Mouse (Mus musculus): ENCODE measurements around the gene Ppp1r10. TPM values are rescaled to one million over a fixed set of nuclear protein-coding genes. Genes with fewer than 3 reads are reported as not detected.
A peak's percentile ranks its signal among the peaks of the same experiment; 100 is the strongest.
"Not testable (repeated sequence)": the region's sequence is repeated elsewhere in the genome, so short reads cannot be mapped to it uniquely, and the experiment has no call there.

The Ppp1r10 gene
- polyA plus RNA-seq, 1 experiment, result 42.3 TPM

- DNase-seq, result no peak
- peaks cover 4% of the 10 kb centered on the region; the same call in 1 of the 2 replicates for H3K4me1 ChIP-seq (ENCODE audit: control insufficient read depth, insufficient read depth, low read length)
- WGBS, result 74% methylated on average over 4 of the region's 4 CpGs
- no peak for TF ChIP-seq CTCF (IDR thresholded peaks at IDR 0.05; ENCODE audit: borderline replicate concordance, insufficient read depth, low read depth, low read length)
- TF ChIP-seq POLR2A (IDR thresholded peaks at IDR 0.05; ENCODE audit: borderline replicate concordance, insufficient read depth, low read length), result no peak
- no peak overlapping the region for H3K4me3 ChIP-seq (replicated peaks; ENCODE audit: insufficient read depth, low read depth, low read length)
- no peak overlapping the region for H3K27ac ChIP-seq (ENCODE audit: insufficient read depth, low read length)
- H3K27me3 ChIP-seq (ENCODE audit: control insufficient read depth, insufficient read depth, low read length), result no peaks in the 10 kb centered on the region
Measured at GRCm38 (mm10) chr17:35923281-35923680, 7.0 kb downstream of the Ppp1r10 start.

DNA sequence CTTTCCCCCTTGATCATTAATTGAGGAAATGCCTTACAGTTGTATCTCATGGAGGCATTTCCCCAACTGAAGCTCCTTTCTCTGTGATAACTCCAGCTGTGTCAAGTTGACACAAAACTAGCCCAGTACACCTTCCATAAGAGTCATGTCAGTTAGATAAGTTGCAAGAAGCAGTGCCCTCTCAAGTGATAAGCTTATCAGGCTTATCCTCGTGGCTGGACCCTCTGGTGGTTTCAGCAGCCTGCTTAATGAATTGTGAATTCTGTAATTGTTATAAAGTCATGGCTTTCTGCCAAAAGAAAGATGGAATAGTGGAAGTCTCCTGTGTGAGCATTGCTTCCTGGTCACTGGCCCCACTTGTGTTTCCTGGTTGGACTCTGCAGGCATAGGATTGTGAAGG lies 11.2 kb downstream of the Ppp1r10 start:
- H3K4me3 ChIP-seq (replicated peaks; ENCODE audit: insufficient read depth, low read depth, low read length), result no peak overlapping the region
- peaks cover 4% of the 10 kb centered on the region; the same call in 1 of the 2 replicates for H3K4me1 ChIP-seq (ENCODE audit: control insufficient read depth, insufficient read depth, low read length)
- 28% methylated on average over 1 of the region's 1 CpGs for WGBS
- H3K27ac ChIP-seq (ENCODE audit: insufficient read depth, low read length), result no peak overlapping the region
- TF ChIP-seq POLR2A (IDR thresholded peaks at IDR 0.05; ENCODE audit: borderline replicate concordance, insufficient read depth, low read length) (no peak), CTCF (IDR thresholded peaks at IDR 0.05; ENCODE audit: borderline replicate concordance, insufficient read depth, low read depth, low read length) (no peak)
- H3K27me3 ChIP-seq (ENCODE audit: control insufficient read depth, insufficient read depth, low read length), result no peaks in the 10 kb centered on the region
- DNase-seq, result no peak

DNA sequence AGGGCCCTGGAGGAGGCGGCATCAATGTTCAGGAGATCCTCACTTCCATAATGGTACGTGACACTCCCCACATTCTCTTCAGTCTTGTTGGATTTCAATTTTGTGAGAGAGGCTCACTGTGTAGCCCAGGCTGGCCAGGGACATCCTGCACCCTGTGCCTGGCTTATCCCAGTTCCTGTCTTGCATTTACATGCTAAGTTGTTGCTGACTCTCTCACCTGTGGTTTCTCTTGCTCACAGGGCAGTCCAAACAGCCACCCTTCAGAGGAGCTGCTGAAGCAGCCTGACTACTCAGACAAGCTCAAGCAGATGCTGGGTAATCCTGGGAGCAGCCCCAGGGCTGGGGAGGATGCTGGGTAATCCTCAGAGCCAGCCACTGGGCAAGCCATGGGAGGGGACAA lies 13.3 kb downstream of the Ppp1r10 start:
- H3K4me1 ChIP-seq (ENCODE audit: control insufficient read depth, insufficient read depth, low read length), result no peaks in the 10 kb centered on the region
- DNase-seq, result peak in 1 of 2 experiments; percentile 4
- 95% methylated on average over 2 of the region's 2 CpGs for WGBS
- no peaks in the 10 kb centered on the region for H3K27me3 ChIP-seq (ENCODE audit: control insufficient read depth, insufficient read depth, low read length)
- no peak overlapping the region for H3K27ac ChIP-seq (ENCODE audit: insufficient read depth, low read length)
- TF ChIP-seq CTCF (IDR thresholded peaks at IDR 0.05; ENCODE audit: borderline replicate concordance, insufficient read depth, low read depth, low read length), result no peak
- TF ChIP-seq POLR2A (IDR thresholded peaks at IDR 0.05; ENCODE audit: borderline replicate concordance, insufficient read depth, low read length), result no peak
- H3K4me3 ChIP-seq (replicated peaks; ENCODE audit: insufficient read depth, low read depth, low read length), result no peak overlapping the region

DNA sequence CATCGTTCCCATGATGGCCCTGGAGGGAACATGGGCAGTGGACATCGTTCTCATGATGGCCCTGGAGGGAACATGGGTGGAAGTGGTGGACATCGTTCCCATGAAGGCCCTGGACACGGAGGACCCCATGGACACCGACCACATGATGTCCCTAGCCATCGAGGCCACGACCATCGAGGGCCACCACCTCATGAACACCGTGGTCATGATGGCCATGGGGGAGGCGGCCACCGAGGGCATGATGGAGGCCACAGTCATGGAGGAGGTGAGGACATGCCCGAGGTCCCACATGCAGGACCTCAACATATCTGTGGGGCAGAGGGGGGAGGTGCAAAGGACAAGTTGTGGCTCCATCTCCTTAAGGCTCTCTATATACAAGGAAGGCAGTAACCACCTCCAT lies 14.4 kb downstream of the Ppp1r10 start:
- 95% methylated on average over 12 of the region's 12 CpGs for WGBS
- DNase-seq, result peak in 1 of 2 experiments; percentile 8
- Histone ChIP-seq H3K27me3 (ENCODE audit: control insufficient read depth, insufficient read depth, low read length) (no peaks in the 10 kb centered on the region), H3K4me1 (ENCODE audit: control insufficient read depth, insufficient read depth, low read length) (no peaks in the 10 kb centered on the region), H3K4me3 (replicated peaks; ENCODE audit: insufficient read depth, low read depth, low read length) (no peak overlapping the region), H3K27ac (ENCODE audit: insufficient read depth, low read length) (no peak overlapping the region)
- TF ChIP-seq CTCF (IDR thresholded peaks at IDR 0.05; ENCODE audit: borderline replicate concordance, insufficient read depth, low read depth, low read length) (no peak), POLR2A (IDR thresholded peaks at IDR 0.05; ENCODE audit: borderline replicate concordance, insufficient read depth, low read length) (no peak)

GRCm38 (mm10) chr17:35932608-35933007 lies 16.4 kb downstream of the Ppp1r10 start:
- TF ChIP-seq POLR2A (IDR thresholded peaks at IDR 0.05; ENCODE audit: borderline replicate concordance, insufficient read depth, low read length), result no peak
- TF ChIP-seq CTCF (IDR thresholded peaks at IDR 0.05; ENCODE audit: borderline replicate concordance, insufficient read depth, low read depth, low read length), result no peak
- H3K4me3 ChIP-seq (replicated peaks; ENCODE audit: insufficient read depth, low read depth, low read length), result no peak overlapping the region
- DNase-seq, result no peak
- H3K27ac ChIP-seq (ENCODE audit: insufficient read depth, low read length), result no peak overlapping the region
- 74% methylated on average over 4 of the region's 4 CpGs for WGBS
- H3K4me1 ChIP-seq (ENCODE audit: control insufficient read depth, insufficient read depth, low read length), result no peaks in the 10 kb centered on the region
- H3K27me3 ChIP-seq (ENCODE audit: control insufficient read depth, insufficient read depth, low read length), result no peaks in the 10 kb centered on the region

DNA sequence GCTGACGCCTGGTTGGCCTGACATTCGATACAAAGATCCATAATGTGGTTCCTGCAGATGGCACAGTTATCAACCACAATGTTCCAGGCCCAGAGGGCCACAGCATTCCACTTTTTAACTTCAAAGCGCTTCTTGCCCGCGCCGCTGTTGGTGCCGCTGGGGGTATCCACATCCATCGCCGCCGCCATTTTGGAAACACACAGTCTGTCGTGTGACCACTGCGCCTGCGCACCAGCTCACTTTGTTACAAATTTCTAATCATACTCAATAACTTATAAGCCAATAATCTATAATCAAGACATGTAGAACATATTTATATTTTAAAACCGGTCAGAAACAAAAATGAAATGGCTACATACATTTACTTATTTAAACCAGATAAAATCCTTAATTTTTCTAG lies 19.5 kb downstream of the Ppp1r10 start:
- H3K27me3 ChIP-seq (ENCODE audit: control insufficient read depth, insufficient read depth, low read length); H3K4me1 ChIP-seq (ENCODE audit: control insufficient read depth, insufficient read depth, low read length); H3K27ac ChIP-seq (ENCODE audit: insufficient read depth, low read length); H3K4me3 ChIP-seq (replicated peaks; ENCODE audit: insufficient read depth, low read depth, low read length); DNase-seq: not testable (repeated sequence)
- 90% methylated on average over 14 of the region's 14 CpGs for WGBS

- TF ChIP-seq POLR2A (IDR thresholded peaks at IDR 0.05; ENCODE audit: borderline replicate concordance, insufficient read depth, low read length), result no peak
- TF ChIP-seq CTCF (IDR thresholded peaks at IDR 0.05; ENCODE audit: borderline replicate concordance, insufficient read depth, low read depth, low read length), result peak; percentile 85
- H3K27me3 ChIP-seq (ENCODE audit: control insufficient read depth, insufficient read depth, low read length), result no peaks in the 10 kb centered on the region
- no peaks in the 10 kb centered on the region for H3K4me1 ChIP-seq (ENCODE audit: control insufficient read depth, insufficient read depth, low read length)
- peak; percentile 47 to 54 for DNase-seq
- no peak overlapping the region for H3K27ac ChIP-seq (ENCODE audit: insufficient read depth, low read length)
- WGBS, result 31% methylated on average over 2 of the region's 2 CpGs
- H3K4me3 ChIP-seq (replicated peaks; ENCODE audit: insufficient read depth, low read depth, low read length), result no peak overlapping the region
Measured at GRCm38 (mm10) chr17:35937700-35938348, 21.6 kb downstream of the Ppp1r10 start.

GRCm38 (mm10) chr17:35939108-35939507 lies 22.9 kb downstream of the Ppp1r10 start:
- DNase-seq, result no peak
- 38% methylated on average over 2 of the region's 2 CpGs for WGBS
- H3K4me3 ChIP-seq (replicated peaks; ENCODE audit: insufficient read depth, low read depth, low read length), result no peak overlapping the region
- no peaks in the 10 kb centered on the region for H3K27me3 ChIP-seq (ENCODE audit: control insufficient read depth, insufficient read depth, low read length)
- TF ChIP-seq POLR2A (IDR thresholded peaks at IDR 0.05; ENCODE audit: borderline replicate concordance, insufficient read depth, low read length), result no peak
- TF ChIP-seq CTCF (IDR thresholded peaks at IDR 0.05; ENCODE audit: borderline replicate concordance, insufficient read depth, low read depth, low read length), result no peak
- H3K4me1 ChIP-seq (ENCODE audit: control insufficient read depth, insufficient read depth, low read length), result no peaks in the 10 kb centered on the region
- no peak overlapping the region for H3K27ac ChIP-seq (ENCODE audit: insufficient read depth, low read length)
